Mouse (Mus musculus) spleen, adult 2 months (tissue): Measurements from ENCODE around the gene Shank2.

ENCODE experiments used
- CTCF ChIP-seq: fragments of 200-500 bp; IDR thresholded peaks from 2 replicates; pipeline ENCODE4 v1.5.1; 2011; ENCODE audit warnings: mild to moderate bottlenecking, inconsistent platforms; ENCODE audit not compliant: insufficient read depth, insufficient read length, insufficient replicate concordance; ENCODE audit errors: extremely low read depth
- POLR2A ChIP-seq: fragments of 200-500 bp; IDR thresholded peaks from 2 replicates; pipeline ENCODE4 v1.6.1; 2011; ENCODE audit warnings: low read depth, low read length, inconsistent platforms

DNA sequence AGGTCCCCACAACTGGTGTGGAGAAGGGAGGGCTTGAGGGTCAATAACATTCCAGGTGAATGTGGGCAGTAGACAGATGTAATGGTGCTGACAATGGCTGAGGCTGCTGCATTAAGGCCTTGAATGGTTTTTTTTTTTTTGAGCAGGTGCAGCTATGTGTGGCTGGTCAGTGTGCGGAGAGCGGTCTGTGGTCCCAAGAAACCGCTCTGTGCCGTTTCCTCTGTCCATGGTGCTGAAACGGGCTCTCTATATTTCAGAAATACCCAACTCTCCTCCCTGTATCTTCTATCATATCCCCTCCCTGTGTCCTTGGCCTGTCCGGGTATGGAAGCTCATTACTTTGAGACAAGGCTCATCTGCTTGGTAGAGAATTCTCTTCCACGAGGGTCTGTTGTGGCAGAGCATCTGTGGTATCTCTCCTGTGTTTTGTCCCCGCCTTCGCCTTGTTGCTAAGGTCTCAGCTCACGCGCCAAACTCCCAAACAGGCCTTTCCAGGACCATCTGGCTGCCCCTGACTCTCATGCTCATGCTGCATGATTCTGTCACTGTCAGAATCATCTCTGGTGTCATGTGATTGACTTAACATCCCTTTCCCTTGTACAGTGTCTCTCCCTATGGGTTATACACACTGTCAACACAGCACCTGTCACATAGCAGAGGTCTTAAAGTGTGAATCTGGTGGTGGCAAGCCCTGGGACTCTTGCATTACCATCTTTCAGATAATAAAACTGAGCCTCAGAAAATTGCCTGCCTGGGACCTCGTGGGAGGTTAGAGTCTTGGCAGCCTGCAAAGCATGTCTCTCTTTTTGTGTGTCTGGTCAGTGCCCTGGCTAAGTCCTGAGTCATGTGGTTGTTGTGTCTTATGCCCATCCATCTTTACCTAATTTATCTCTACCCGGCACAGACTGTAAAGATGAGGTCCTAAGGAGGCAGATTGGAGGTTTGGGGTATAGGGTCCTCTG, 292.8 kb downstream of the Shank2 start:
- no peak for TF ChIP-seq CTCF
- no peak for TF ChIP-seq POLR2A
